Mouse (Mus musculus) granulocyte monocyte progenitor cell, adult 5-6 weeks (primary cell): ENCODE measurements around the gene Slc27a4. TPM values are rescaled to one million over a fixed set of nuclear protein-coding genes. Genes with fewer than 3 reads are reported as not detected.
"Not testable (repeated sequence)": the region's sequence is repeated elsewhere in the genome, so short reads cannot be mapped to it uniquely, and the experiment has no call there.

Experiments
- ATAC-seq: replicated peaks from 2 replicates; pipeline ENCODE4 v1.8.0; 2016; ENCODE audit warnings: mild to moderate bottlenecking, moderate TSS enrichment, inconsistent platforms; ENCODE audit not compliant: poor library complexity, severe bottlenecking
- total RNA-seq, 2 experiments: library from RNA; stranded (forward) in 1 of 2; stranded (reverse) in 1 of 2; fragments of 200-712, 200-1000 nt in 1 of 2; fragments of >200 nt in 1 of 2; fragmentation: Nextera tagmentation in 1 of 2; gene quantifications; 2 replicates each; pipeline ENCODE4 v1.2.3; 2014 to 2017

Gene Slc27a4
- total RNA-seq (2014; fragmentation: Nextera tagmentation) = 5.1 and 6.8 TPM in 2 replicates
- 6.3 and 6.6 TPM in 2 replicates for total RNA-seq (2017)

- peak; percentile 98 for ATAC-seq
These were observed at the start of gene Slc27a4 for GRCm38 (mm10) chr2:29802075-29802826. TSS of gene Slc27a4 (plus strand) at chr2:29802634.

DNA sequence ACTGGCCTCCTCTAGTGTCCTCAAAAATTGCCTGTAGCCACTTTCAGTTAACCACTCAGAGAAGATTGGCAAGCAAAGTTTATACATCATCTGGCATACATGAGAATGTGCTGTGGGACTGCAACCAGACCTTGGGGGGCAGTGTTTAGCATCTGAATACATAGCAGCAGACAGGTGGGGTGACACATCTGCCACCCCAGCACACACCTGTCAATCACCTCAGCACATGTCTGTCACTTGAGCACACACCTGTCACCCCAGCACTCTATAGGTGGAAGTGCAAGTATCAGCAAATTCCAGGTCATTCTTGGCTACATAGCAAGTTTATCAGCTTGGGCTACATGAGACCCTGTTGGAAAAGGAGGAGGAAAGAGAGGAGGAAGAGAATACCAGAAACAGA, 46.7 kb upstream of the Slc27a4 start:
- ATAC-seq = no peak

GRCm38 (mm10) chr2:29764831-29765230, 37.6 kb upstream of the Slc27a4 start:
- ATAC-seq = peak; percentile 94

DNA sequence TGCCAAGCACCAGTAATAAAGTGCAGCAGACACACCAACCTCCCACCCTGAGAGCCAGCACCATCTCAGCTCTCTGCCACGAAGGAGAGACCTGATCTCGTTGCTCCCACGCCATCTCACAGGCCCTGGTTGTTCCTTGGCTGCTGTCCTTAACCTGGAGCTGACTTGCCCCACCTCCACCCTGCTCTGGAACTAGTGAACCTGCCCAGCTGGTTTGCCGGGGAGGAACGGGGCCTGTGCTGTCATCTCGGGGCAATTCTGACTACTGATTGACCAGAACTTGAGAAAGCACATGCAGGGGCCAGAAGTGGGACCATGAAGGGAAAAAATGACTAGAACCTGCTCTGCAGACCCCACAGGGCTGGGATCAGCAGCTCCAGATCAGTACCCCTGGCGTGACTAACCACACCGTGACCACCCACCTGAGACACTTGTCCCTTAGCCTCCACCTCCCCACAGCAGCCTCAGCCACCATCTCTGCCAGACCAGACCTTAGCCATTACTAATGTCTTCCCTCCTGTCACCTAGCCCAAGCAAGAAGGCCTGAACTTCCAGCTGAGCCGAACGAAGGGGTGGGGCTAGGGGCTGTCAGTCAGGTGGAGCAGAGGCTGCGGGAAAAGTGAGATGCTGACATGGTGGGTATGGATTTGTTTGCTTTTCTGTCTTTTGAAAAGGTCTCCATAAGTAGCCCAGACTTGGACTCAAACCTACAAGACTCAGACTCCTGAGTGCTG, 34.3 kb upstream of the Slc27a4 start:
- no peak for ATAC-seq

- no peak for ATAC-seq
These were observed 33.5 kb upstream of the Slc27a4 start for GRCm38 (mm10) chr2:29768901-29769300.

- ATAC-seq = no peak
These were observed 32.3 kb upstream of the Slc27a4 start for GRCm38 (mm10) chr2:29770162-29770561.

- ATAC-seq = peak; percentile 93
These were observed 30.6 kb upstream of the Slc27a4 start for GRCm38 (mm10) chr2:29771611-29772461.

DNA sequence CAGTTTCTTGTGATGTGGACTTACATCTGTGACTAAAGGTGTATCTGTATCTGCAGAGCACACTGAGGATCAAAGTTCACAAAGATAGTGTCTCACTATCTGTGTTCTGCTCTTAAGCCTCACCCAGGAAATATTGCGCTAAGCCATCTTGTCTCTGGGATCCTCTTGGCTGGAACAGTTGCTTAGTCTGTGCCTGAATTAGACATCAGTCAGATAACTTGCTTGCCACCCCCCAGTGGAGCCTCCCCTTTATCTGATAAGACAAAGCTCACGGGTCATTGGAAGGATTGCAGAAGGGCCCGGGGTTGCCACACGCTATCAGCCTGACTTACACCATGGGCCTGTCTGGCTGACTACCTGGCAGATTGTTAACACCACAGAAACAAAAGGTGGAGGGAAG, 29.1 kb upstream of the Slc27a4 start:
- peak; percentile 51 for ATAC-seq

- ATAC-seq = not testable (repeated sequence)
These were observed 21.2 kb upstream of the Slc27a4 start for GRCm38 (mm10) chr2:29781256-29781655.

DNA sequence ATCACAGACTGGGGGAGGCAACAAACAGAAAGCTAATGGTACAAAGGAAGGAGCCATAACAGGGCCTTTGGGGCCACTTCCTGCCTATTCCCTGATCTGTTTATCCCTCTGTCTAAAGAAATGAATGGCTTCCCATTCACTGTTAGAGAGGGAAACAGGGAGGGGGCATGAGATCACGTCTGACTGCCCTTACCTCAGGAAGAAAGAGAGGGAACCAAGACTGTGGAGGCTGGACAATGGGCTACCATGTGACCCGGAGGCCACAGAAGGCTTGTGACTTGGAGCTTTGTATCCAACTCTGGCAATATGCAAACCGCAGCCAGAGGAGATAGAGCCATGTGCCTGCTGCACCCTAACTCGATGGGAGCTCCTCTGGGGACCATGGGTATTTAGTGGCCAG, 18.1 kb upstream of the Slc27a4 start:
- no peak for ATAC-seq

- ATAC-seq = peak; percentile 90
These were observed 15.1 kb upstream of the Slc27a4 start, which contains the start of gene Coq4 for GRCm38 (mm10) chr2:29787104-29787917. TSS of gene Coq4 (plus strand) at chr2:29787493.

DNA sequence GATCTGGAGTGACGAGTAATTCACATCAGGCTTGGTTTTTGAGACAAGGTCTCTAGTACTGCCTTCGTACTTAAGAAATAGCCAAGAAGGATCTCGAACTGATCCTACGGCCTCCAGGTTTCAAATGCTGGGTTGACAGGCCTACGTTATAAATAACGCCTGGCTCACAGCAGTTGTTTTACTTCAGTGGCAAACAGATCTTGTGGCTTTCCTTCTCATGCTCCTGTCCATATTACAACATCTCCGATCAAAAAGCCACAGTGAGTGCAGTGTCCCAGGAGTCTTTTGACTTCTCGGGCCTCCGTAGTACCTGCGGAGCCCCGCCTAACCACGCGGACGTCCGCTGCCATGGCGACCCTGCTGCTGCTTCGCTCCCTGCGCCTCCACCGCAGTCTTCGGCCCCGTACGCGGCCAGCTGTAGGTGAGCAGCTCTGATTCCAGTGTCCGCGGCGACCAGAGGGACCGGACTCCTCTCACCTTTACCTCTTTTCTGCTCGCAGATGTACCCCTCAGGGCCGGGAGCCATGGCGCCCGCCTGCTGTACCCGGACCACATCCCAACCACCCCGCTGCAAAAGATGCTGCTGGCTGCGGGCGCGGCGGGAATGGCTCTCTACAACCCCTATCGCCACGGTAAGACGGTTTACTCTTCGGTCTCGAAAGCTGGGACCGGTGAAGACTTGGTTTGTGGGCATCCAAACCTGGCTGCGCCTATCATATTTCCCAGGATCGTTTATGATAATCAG, 14.3 kb upstream of the Slc27a4 start, which contains the start of gene Trub2:
Gene Trub2 (minus strand): TSS at position 566 of the 745 bp plus-strand sequence.
- ATAC-seq = peak; percentile 96

GRCm38 (mm10) chr2:29792772-29793487, 9.5 kb upstream of the Slc27a4 start:
- no peak for ATAC-seq

GRCm38 (mm10) chr2:29802827-29803201, 380 bp downstream of the Slc27a4 start:
- ATAC-seq = no peak

DNA sequence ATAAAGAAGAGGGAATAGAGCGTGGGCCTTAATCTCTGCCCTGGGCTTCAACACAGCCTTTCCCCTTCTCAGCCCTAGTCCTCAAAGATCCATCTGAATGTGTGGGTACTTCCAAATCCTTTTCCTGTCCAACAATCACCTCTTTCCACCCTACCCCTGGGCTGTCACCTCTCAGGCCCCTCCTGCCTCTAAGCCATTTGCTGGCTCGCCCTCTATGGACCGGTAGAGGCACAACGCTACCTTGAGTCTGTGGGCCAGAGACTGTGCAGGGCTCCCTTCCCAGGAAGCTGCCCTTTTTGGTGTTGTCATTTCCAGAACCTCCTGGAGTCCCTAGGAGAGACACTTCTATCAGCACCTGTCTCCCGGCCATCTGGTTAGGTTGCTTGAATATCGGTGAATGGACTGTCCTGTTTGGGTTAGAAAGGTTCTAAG, 982 bp downstream of the Slc27a4 start:
- peak; percentile 72 for ATAC-seq

DNA sequence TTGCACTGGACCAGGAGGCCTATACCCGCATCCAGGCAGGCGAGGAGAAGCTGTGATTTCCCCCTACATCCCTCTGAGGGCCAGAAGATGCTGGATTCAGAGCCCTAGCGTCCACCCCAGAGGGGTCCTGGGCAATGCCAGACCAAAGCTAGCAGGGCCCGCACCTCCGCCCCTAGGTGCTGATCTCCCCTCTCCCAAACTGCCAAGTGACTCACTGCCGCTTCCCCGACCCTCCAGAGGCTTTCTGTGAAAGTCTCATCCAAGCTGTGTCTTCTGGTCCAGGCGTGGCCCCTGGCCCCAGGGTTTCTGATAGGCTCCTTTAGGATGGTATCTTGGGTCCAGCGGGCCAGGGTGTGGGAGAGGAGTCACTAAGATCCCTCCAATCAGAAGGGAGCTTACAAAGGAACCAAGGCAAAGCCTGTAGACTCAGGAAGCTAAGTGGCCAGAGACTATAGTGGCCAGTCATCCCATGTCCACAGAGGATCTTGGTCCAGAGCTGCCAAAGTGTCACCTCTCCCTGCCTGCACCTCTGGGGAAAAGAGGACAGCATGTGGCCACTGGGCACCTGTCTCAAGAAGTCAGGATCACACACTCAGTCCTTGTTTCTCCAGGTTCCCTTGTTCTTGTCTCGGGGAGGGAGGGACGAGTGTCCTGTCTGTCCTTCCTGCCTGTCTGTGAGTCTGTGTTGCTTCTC, 13.4 kb downstream of the Slc27a4 start:
- ATAC-seq = no peak

- ATAC-seq = peak; percentile 73
These were observed 15.2 kb downstream of the Slc27a4 start for GRCm38 (mm10) chr2:29817426-29818232.
